Mouse (Mus musculus): ENCODE measurements around the gene Aire. TPM values are rescaled to one million over a fixed set of nuclear protein-coding genes. Genes with fewer than 3 reads are reported as not detected.
"Not testable (repeated sequence)": the region's sequence is repeated elsewhere in the genome, so short reads cannot be mapped to it uniquely, and the experiment has no call there.

The Aire gene
- polyA plus RNA-seq, 1 experiment from 2014 or later: not detected

DNA sequence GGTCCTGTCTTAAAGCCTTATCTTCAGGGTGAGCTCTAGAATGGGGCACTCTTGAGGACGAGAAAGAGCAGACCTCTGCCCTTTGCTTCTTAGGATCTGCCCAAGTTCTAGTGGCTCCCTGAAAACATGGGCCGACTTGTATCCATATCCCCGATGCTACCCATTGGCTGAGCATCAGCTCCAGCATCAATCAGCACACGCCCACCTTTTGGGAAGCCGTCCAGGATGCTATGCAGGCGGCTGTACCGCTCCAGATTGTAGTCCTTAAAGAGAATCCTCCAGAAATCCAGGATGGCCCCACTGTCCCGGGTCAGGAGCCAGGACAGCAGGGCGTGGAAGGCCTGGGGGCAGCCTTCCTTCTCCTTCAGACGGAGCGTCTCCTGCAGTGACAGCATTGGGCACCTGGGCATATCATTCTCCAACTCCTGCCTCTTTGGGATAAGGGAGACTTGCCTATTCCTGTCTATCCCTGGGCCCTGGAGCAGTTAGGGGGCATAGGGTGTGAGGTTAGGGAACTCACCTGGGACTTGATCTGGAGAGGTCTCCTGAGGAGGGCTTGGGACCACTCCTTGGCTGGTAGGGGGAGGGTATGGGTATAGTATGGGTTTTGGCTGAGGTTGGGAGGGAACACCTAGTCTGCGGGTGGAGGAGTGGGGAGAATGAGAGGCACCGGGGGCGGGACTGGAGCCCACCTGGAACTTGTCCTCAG lies 559 bp downstream of the Aire start:
- Histone ChIP-seq H3K4me2 (ENCODE audit: low read depth, low read length) (no peak overlapping the region), H3K27me3 (ENCODE audit: control insufficient read depth, insufficient read depth, low read depth, low read length) (no peaks in the 10 kb centered on the region; the same call in 1 of the 2 replicates), H3K4me3 (ENCODE audit: low read depth, low read length) (no peak overlapping the region), H3K9me3 (replicated peaks; ENCODE audit: control insufficient read depth, low read length) (no peaks in the 10 kb centered on the region), H3K27ac (ENCODE audit: low read length) (no peak overlapping the region), H3K36me3 (ENCODE audit: control insufficient read depth, insufficient read depth) (no peaks in the 10 kb centered on the region), H3K9ac (ENCODE audit: low read depth, low read length) (no peak overlapping the region), H3K4me1 (ENCODE audit: control insufficient read depth, low read depth, low read length) (no peaks in the 10 kb centered on the region; the same call in 1 of the 2 replicates)
- no peak for ATAC-seq (ENCODE audit: low read depth)
- WGBS (ENCODE audit: insufficient replicate concordance): 53% methylated on average over 14 of the region's 14 CpGs

DNA sequence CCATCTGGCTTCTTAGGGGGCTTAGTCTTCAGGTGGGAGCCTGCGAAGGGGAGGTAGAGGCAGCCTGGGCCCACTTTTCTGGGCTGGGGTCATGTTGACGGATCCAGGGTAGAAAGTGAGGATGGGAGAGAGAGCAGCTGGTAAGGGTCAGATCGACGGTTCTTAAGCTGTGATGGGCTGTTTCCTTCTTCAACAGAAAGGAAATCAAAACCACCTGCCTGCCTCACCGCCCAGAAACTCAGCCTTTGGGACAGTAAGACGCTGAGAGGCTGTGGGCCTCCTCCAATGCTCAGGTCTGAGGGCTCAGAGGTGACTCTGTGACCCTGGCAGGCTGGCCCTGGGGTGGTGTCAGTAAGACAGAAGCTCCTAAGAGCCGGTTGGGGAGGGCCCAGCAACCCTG lies 1.3 kb downstream of the Aire start:
- Histone ChIP-seq H3K9ac (ENCODE audit: low read depth, low read length) (no peak overlapping the region), H3K9me3 (replicated peaks; ENCODE audit: control insufficient read depth, low read length) (no peaks in the 10 kb centered on the region), H3K4me2 (ENCODE audit: low read depth, low read length) (no peak overlapping the region), H3K4me3 (ENCODE audit: low read depth, low read length) (no peak overlapping the region), H3K36me3 (ENCODE audit: control insufficient read depth, insufficient read depth) (no peaks in the 10 kb centered on the region), H3K27me3 (ENCODE audit: control insufficient read depth, insufficient read depth, low read depth, low read length) (no peaks in the 10 kb centered on the region; the same call in 1 of the 2 replicates), H3K27ac (ENCODE audit: low read length) (no peak overlapping the region), H3K4me1 (ENCODE audit: control insufficient read depth, low read depth, low read length) (no peaks in the 10 kb centered on the region; the same call in 1 of the 2 replicates)
- ATAC-seq (ENCODE audit: low read depth): no peak
- 43% methylated on average over 7 of the region's 7 CpGs for WGBS (ENCODE audit: insufficient replicate concordance)

DNA sequence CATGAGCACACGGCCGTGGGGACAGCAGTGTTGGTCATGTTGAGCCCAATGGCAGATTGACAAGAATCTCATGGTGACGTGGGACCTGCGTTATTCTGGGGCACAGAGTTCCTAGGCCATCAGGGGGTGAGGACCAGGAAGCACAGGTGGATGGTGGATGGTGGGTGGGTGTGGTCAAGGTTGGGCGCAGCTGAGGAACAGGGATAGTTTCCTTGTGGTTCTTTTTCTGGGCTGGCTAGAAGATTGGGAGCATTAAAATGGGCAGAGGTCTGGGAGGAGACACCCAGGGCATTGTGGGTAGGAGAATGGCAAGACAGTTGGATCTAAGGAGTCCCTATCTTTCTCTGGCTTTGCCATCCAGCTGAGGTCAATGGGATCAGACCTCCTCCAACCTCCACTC lies 1.8 kb downstream of the Aire start, which contains the start of gene Dnmt3l:
Dnmt3l (plus strand) TSS at position 301 of the 400 bp plus-strand sequence.
- no peak for ATAC-seq (ENCODE audit: low read depth)
- Histone ChIP-seq H3K27me3 (ENCODE audit: control insufficient read depth, insufficient read depth, low read depth, low read length) (no peaks in the 10 kb centered on the region; the same call in 1 of the 2 replicates), H3K4me2 (ENCODE audit: low read depth, low read length) (no peak within 1 kb of the TSS), H3K4me3 (ENCODE audit: low read depth, low read length) (no peak within 1 kb of the TSS), H3K9ac (ENCODE audit: low read depth, low read length) (no peak within 1 kb of the TSS), H3K27ac (ENCODE audit: low read length) (no peak within 1 kb of the TSS), H3K9me3 (replicated peaks; ENCODE audit: control insufficient read depth, low read length) (no peaks in the 10 kb centered on the region), H3K4me1 (ENCODE audit: control insufficient read depth, low read depth, low read length) (no peaks in the 10 kb centered on the region; the same call in 1 of the 2 replicates), H3K36me3 (ENCODE audit: control insufficient read depth, insufficient read depth) (no peaks in the 10 kb centered on the region)
- 71% methylated on average over 5 of the region's 5 CpGs for WGBS (ENCODE audit: insufficient replicate concordance)

DNA sequence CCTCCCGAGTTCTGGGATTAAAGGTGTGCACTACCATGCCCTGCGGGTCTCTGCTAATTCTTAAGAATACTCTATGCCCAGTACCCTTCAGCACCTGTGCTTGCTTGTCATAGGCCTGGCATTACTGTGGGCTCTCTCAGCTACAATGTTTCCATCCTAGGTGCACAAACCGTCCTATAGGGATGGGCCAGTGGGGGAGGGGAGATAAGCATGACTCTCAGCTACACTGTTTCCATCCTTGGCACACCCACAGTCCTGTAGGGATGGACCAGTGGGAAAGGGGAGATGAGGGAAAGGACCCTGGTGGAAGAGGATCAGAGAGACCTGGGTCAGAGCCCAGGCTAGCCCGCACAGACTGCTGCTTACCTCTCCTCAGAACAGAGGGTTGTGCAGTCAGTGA lies 6.3 kb downstream of the Aire start:
- no peak overlapping the region for H3K27ac ChIP-seq (ENCODE audit: low read length)
- whole genome bisulfite sequencing (ENCODE audit: insufficient replicate concordance): 57% methylated on average over 4 of the region's 4 CpGs
- H3K4me2 ChIP-seq (ENCODE audit: low read depth, low read length): no peak overlapping the region
- no peaks in the 10 kb centered on the region; the same call in 1 of the 2 replicates for H3K27me3 ChIP-seq (ENCODE audit: control insufficient read depth, insufficient read depth, low read depth, low read length)
- H3K9ac ChIP-seq (ENCODE audit: low read depth, low read length): no peak overlapping the region
- no peaks in the 10 kb centered on the region for H3K9me3 ChIP-seq (replicated peaks; ENCODE audit: control insufficient read depth, low read length)
- no peak overlapping the region for H3K4me3 ChIP-seq (ENCODE audit: low read depth, low read length)
- no peaks in the 10 kb centered on the region for H3K4me1 ChIP-seq (ENCODE audit: control insufficient read depth, low read depth, low read length)
- H3K36me3 ChIP-seq (ENCODE audit: control insufficient read depth, insufficient read depth): no peaks in the 10 kb centered on the region
- ATAC-seq (ENCODE audit: low read depth): no peak

DNA sequence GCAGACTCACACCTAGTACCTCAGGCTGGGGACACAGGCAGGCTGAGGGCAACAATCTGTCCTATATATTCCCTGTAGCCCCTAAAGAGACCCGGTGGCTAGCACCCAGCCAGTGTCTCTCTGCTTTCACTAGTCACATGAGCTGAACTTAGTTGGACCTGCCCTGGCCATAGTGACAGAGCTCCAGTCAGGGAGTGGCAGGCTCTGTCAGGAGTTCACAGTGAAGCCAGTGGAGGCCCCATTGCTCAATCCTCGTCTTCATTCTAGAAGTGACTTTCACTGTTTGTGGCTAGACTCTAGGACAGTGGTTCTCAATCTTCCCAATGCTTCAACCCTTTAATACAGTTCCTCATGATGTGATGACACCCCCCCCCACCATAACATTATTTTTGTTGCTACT lies 11.4 kb downstream of the Aire start:
- 42% methylated on average over 2 of the region's 2 CpGs for WGBS (ENCODE audit: insufficient replicate concordance)
- no peaks in the 10 kb centered on the region for H3K9me3 ChIP-seq (replicated peaks; ENCODE audit: control insufficient read depth, low read length)

DNA sequence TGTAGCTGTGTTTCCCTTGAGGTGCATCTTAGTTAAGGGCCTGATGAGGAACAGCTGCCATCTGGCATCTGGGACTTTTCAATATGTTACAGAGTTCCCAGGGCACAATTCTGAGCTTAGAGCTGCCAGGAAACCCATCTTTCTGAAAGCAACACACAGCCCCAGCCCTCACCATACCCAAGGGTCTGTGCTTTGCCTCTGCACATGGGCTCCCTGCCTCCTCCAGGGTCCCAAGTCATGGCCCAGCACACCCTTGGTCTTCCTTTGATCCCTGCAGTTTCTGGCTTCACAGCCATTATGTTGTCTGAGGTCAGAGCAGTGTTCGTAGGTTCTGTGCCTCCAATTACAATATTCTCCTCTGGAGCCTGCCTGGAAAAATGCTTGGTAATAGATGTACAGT lies 14.3 kb downstream of the Aire start:
- H3K9ac ChIP-seq (ENCODE audit: low read depth, low read length): no peak overlapping the region
- no peak overlapping the region for H3K4me3 ChIP-seq (ENCODE audit: low read depth, low read length)
- 74% methylated on average over 1 of the region's 1 CpGs for WGBS (ENCODE audit: insufficient replicate concordance)
- no peaks in the 10 kb centered on the region for H3K4me1 ChIP-seq (ENCODE audit: control insufficient read depth, low read depth, low read length)
- H3K27ac ChIP-seq (ENCODE audit: low read length): no peak overlapping the region
- H3K9me3 ChIP-seq (replicated peaks; ENCODE audit: control insufficient read depth, low read length): no peaks in the 10 kb centered on the region
- no peak overlapping the region for H3K4me2 ChIP-seq (ENCODE audit: low read depth, low read length)
- no peak for ATAC-seq (ENCODE audit: low read depth)
- H3K36me3 ChIP-seq (ENCODE audit: control insufficient read depth, insufficient read depth): no peaks in the 10 kb centered on the region
- H3K27me3 ChIP-seq (ENCODE audit: control insufficient read depth, insufficient read depth, low read depth, low read length): no peaks in the 10 kb centered on the region

More for the DNA sequence above, 11.4 kb downstream of the Aire start:
- Histone ChIP-seq H3K4me2 (ENCODE audit: low read depth, low read length) (no peak overlapping the region), H3K4me3 (ENCODE audit: low read depth, low read length) (no peak overlapping the region), H3K9ac (ENCODE audit: low read depth, low read length) (no peak overlapping the region), H3K27me3 (ENCODE audit: control insufficient read depth, insufficient read depth, low read depth, low read length) (no peaks in the 10 kb centered on the region), H3K4me1 (ENCODE audit: control insufficient read depth, low read depth, low read length) (no peaks in the 10 kb centered on the region), H3K36me3 (ENCODE audit: control insufficient read depth, insufficient read depth) (no peaks in the 10 kb centered on the region), H3K27ac (ENCODE audit: low read length) (no peak overlapping the region)
- no peak for ATAC-seq (ENCODE audit: low read depth)

GRCm38 (mm10) chr10:78028129-78028528 lies 15.3 kb downstream of the Aire start:
- peak; percentile 41; the same call in 1 of the 2 replicates for ATAC-seq (ENCODE audit: low read depth)

GRCm38 (mm10) chr10:78025453-78025852 lies 18.0 kb downstream of the Aire start:
- not testable (repeated sequence) for H3K4me1 ChIP-seq (ENCODE audit: control insufficient read depth, low read depth, low read length); H3K36me3 ChIP-seq (ENCODE audit: control insufficient read depth, insufficient read depth); H3K27ac ChIP-seq (ENCODE audit: low read length); ATAC-seq (ENCODE audit: low read depth); H3K4me3 ChIP-seq (ENCODE audit: low read depth, low read length); H3K27me3 ChIP-seq (ENCODE audit: control insufficient read depth, insufficient read depth, low read depth, low read length); H3K9ac ChIP-seq (ENCODE audit: low read depth, low read length); H3K4me2 ChIP-seq (ENCODE audit: low read depth, low read length); H3K9me3 ChIP-seq (replicated peaks; ENCODE audit: control insufficient read depth, low read length)
- WGBS (ENCODE audit: insufficient replicate concordance): 49% methylated on average over 6 of the region's 8 CpGs

More at GRCm38 (mm10) chr10:78028129-78028528, 15.3 kb downstream of the Aire start:
- Histone ChIP-seq H3K4me1 (ENCODE audit: control insufficient read depth, low read depth, low read length) (no peaks in the 10 kb centered on the region), H3K36me3 (ENCODE audit: control insufficient read depth, insufficient read depth) (no peaks in the 10 kb centered on the region), H3K27me3 (ENCODE audit: control insufficient read depth, insufficient read depth, low read depth, low read length) (no peaks in the 10 kb centered on the region), H3K4me2 (ENCODE audit: low read depth, low read length) (no peak overlapping the region), H3K27ac (ENCODE audit: low read length) (no peak overlapping the region), H3K9me3 (replicated peaks; ENCODE audit: control insufficient read depth, low read length) (no peaks in the 10 kb centered on the region), H3K9ac (ENCODE audit: low read depth, low read length) (no peak overlapping the region), H3K4me3 (ENCODE audit: low read depth, low read length) (no peak overlapping the region)
- 5% methylated on average over 5 of the region's 5 CpGs for WGBS (ENCODE audit: insufficient replicate concordance)

- not testable (repeated sequence) for H3K9me3 ChIP-seq (replicated peaks; ENCODE audit: control insufficient read depth, low read length); H3K36me3 ChIP-seq (ENCODE audit: control insufficient read depth, insufficient read depth); H3K27ac ChIP-seq (ENCODE audit: low read length); ATAC-seq (ENCODE audit: low read depth); H3K4me1 ChIP-seq (ENCODE audit: control insufficient read depth, low read depth, low read length); H3K4me2 ChIP-seq (ENCODE audit: low read depth, low read length); H3K4me3 ChIP-seq (ENCODE audit: low read depth, low read length); H3K9ac ChIP-seq (ENCODE audit: low read depth, low read length); H3K27me3 ChIP-seq (ENCODE audit: control insufficient read depth, insufficient read depth, low read depth, low read length)
- WGBS (ENCODE audit: insufficient replicate concordance): 90% methylated on average over 6 of the region's 11 CpGs
Measured at GRCm38 (mm10) chr10:78019984-78020383, 23.4 kb downstream of the Aire start.

All from liver, embryonic 16.5 days (tissue).